Mouse (Mus musculus) heart, adult 8-10 months (tissue): ENCODE measurements around the gene Sun2. TPM values are rescaled to one million over a fixed set of nuclear protein-coding genes. Genes with fewer than 3 reads are reported as not detected.

ENCODE experiments used
- DNase-seq: peaks from one replicate; pipeline ENCODE4 v3.0.0; 2022; ENCODE audit warnings: low spot score
- total RNA-seq, 4 experiments: library from RNA; stranded (reverse); gene quantifications; 2 replicates each; pipeline ENCODE4 v1.2.4; 2022

Gene Sun2
- total RNA-seq, result 10 to 100 TPM; 83.8 to 98.3 (median 94.7) TPM

DNA sequence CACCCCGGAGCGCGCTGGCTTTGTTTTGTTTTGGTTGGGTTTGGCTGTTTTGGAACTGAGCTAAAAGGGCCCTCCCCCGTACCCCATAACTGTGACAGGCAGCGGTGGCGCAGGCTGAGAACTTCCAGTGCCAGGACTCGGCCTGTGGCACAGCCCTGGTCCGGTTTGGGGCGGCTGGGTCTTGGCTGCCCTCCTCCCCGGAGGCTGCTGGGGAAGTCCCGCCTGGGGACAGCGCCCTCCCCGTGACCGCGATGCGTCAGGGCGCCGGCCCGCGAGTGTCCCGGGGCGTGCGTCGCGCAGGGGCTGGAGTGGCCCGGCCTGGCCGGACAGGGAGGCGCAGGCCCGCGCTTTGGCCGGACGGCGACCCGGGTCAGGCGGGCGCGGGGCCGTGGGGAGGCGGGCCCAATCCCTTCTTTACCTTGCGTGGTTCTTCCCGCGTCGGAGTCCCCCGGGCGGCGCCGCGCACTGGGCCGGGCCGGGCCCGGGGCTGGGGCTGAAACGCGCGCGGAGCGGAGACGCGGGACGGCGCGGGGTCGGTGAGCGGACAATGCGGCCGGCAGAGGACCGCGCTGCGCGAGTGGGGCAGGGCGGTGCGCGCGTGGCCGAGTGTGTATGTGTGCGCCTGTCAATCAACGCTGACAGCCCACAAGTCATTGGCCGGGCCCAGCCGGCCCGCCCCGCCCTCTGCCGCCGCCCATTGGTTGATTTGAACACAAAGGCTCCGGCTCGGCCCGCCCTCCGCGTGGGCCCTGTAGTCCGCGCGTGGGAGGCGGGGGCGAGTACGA lies at the start of gene Sun2:
TSS of gene Sun2 (minus strand) at position 616 of the 785 bp plus-strand sequence.
- DNase-seq, result peak; percentile 88

GRCm38 (mm10) chr15:79791502-79791901 lies 49.2 kb upstream of the Sun2 start:
- DNase-seq, result no peak

- no peak for DNase-seq
Observed at GRCm38 (mm10) chr15:79790905-79791304, 48.6 kb upstream of the Sun2 start.

DNA sequence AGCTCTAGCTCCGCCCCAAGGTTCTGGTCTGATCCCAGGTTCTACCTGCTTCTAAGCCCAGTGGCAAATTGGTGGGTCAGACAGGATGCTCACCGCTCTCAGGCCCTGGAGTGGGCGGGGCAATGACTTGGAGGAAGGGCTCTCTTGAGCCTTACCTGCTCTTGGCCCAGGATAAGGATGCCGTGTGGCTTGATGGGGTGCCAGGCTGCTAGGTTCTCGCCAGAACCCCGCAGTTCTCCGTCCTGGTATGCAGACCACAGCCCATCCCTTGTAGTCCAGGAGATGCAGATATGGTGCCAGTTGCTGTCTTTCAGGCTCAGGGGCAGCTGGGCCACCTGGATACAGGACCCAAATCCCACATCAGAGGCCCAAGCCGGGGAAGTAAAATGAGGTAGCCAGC lies 47.8 kb upstream of the Sun2 start:
- DNase-seq, result no peak

DNA sequence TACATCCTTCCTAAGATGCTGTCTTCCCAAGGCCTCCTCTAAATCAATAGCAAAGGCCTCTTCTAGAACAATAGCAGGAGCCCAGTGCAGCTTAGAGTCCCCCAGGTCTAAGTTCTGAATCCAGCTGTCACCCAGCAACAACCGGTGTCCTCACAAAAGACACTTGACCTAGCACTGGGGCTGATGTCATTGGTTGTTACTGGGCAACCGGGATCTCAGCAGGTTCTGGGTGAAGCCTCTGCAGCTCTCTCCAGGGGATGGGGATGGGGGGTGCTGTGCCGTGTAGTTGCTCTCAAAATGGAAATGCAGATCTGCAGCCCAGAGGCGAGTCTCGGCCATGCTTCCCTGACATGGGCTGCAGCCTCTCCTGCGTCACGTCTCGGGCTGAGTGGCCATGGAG lies 45.5 kb upstream of the Sun2 start:
- DNase-seq, result no peak

DNA sequence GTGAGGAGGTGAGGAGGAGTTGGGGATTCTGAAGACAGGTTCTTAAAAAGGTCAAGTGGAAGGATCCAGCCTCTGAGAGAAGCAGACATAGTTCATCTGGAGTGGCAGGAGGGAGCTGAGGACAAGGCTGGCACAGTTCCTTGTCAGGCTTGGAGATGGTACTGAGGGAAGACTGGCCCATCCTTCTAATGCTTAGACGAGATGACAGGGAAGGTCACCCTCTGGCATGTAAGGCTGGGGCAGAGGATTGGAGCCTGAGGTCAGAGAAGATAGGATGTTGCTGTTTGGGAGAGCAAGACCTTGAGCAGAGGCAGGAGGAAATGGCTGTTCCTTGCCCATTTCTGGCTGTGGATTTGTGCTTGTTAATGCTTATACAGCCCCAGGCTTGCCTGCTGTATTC lies 42.7 kb upstream of the Sun2 start:
- DNase-seq, result no peak

- no peak for DNase-seq
Observed at GRCm38 (mm10) chr15:79777749-79778148, 35.4 kb upstream of the Sun2 start, which contains the start of gene Dnal4. Gene Dnal4, minus strand, starts transcription at chr15:79777849.

DNA sequence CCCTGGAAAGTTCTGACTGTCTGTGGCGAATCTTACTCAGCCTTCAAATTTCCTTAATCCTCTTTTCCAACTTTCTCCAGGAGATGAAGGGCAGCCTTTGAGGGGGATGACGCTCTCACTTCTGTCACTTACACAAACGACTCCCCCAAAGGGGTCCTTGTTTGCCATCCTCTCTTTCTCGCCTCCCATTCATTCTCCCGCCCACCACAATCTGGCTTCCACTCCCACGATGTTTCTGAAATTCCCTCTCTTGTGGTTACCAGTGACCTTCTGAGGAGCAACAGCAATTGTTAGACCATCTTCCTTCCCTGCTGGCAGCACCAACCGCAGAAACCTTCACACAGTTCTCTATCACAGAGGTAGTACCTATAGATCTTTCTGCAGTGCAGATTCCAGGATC lies 33.3 kb upstream of the Sun2 start:
- no peak for DNase-seq

DNA sequence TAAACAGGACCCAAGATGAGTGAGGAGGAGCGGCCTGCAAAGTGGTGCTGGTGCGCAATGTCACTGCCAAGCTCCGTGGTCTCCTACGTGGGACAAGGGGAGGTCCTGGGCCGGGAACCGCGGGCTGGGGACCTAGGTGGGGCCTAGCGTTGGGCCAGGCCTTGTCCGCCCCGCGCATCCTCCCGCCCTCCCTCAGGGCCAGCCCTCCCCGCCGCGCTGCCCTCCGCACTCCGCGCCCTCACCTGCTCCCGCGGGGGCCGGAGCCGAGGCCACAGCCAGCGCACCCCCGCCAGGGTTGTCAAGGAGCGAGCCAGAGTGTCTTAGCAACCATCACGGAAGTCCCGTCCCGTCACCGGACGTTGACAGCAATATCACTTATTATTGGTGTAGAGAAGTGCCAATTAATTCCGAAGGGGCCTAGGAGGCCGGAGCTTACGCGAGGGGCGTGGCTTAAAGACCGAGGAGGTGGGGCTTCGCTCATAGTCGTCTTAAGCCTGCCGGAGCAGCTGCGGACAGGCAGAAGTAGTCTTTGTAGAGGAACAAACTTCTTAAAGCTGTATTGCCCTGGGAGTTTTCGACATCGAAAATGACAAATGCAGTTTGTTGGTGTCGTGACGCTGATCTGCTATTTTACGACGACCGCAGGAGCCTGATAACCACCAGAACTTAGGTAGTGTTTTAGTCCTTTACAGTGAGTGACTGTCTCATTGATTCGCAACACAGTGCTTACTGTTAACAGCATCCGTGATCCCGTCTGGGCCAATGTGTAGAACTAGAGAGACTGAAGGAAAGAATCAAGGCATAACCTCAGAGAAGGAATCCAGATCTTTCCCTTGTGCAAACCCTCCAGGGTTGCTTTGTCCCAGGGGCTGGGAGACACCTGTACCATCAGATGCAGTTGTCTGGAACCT lies 32.0 kb upstream of the Sun2 start:
- peak; percentile 100 for DNase-seq

- DNase-seq, result no peak
Observed at GRCm38 (mm10) chr15:79770629-79771240, 28.4 kb upstream of the Sun2 start.

DNA sequence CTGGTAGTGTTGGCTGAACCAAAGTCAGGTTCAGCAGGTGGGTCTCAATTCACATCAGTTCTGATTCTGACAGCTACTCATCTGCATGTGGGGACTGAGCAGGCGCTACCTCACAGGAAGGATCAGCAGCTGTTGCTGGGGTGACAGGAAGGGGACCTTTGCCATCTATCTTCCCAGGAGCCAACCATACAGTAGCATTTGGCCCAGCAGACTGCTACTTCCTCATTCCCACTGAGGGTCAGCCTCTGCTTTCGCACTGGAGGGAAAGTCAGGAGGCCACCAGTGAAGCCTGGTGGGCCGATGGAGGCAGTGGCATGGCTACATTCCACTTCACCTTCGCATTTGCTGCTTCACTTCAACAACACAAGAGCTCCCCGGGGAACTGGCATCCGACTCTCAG lies 26.0 kb upstream of the Sun2 start:
- DNase-seq, result no peak

DNA sequence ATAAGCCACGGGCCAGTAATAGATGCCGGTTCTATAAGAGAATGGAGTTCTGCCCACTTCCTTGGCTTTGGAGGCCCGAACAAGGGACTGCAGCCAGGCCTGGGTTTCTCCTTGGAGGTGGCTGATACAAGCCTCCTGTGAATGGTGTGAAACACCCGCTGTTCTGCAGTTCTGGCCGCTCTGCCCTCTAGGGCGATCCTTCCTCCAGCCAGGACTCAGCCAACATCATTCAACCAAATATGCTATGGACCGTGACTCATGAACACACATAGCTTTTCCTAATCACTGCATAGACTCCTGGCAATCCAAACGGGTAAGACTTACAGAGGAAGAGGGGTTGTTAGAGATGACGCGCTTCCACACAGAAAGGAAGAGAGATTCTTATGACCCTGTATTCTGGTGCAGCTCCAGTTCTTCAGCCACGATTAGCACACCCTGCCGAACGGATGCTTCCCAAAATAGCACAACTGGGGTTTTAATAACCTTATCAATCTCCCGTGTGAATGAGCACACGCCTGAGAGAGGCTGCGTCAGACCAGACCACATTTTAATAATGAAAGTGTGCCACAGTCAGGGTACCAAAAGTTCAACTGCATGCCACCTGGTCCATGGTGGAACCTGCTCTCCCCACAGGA lies 25.1 kb upstream of the Sun2 start:
- peak; percentile 54 for DNase-seq

- no peak for DNase-seq
Observed at GRCm38 (mm10) chr15:79766586-79767071, 24.3 kb upstream of the Sun2 start.

GRCm38 (mm10) chr15:79766168-79766567 lies 23.8 kb upstream of the Sun2 start:
- no peak for DNase-seq

DNA sequence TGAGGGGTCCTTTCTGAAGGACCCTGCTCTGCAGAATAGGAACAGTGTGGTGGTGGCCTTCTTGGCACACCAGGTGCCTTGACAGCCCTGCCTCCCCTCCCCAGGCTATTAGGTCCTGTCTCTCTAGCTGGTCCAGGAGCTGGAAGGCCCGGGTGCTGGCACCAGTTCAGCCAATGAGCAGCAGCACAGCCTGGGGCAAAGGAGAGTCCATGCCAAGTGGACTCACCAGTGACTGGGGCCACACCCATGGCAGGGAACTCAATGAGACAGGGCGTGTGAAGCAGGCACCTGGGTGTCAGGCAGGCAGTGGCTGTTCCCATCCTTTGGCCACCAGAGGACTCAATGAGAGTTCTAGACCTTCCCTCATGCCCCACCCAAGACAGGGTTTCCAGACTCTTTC lies 23.0 kb upstream of the Sun2 start:
- no peak for DNase-seq

DNA sequence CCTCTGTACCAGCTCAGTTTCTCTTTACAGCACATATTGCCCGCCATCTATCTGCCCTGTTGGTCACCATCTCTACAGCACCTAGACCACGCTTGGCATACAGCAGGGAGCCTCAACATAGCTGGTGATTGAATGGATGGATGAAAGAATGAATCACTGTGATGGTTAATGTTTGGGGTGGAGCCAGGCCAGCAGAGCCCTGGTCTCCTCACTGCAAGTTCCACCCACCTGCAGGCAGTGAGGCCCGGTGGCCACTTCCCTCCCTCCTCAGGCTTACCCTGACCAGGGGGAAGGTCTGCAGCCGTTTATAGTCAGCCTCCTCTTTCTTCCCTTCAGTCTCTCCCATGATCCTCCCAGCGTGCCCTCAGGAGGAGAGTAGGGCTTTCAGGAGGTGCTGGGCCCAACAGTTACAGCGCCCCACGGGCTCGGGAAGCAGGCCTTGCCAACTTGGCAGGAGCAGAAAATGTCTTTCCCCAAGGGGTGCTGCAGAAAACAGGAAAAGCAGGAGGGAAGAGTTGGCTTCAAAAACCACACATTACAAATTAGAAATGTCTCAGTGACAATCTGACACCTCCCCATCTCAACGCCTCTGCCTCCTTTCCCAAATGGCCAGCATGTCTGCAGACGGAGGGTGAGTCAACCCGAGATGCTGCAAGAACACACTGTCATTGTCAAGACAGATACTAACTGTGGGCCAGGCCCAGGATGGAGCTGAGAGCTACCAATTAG lies 22.4 kb upstream of the Sun2 start:
- no peak for DNase-seq

- DNase-seq, result no peak
Observed at GRCm38 (mm10) chr15:79763601-79764246, 21.4 kb upstream of the Sun2 start.

GRCm38 (mm10) chr15:79763001-79763400 lies 20.7 kb upstream of the Sun2 start:
- DNase-seq, result no peak

- DNase-seq, result no peak
Observed at GRCm38 (mm10) chr15:79760956-79761355, 18.6 kb upstream of the Sun2 start.

- no peak for DNase-seq
Observed at GRCm38 (mm10) chr15:79757118-79757517, 14.8 kb upstream of the Sun2 start.
